Mouse (Mus musculus) ES-CJ7 (cell line): ENCODE results near the gene Ctf2.
A peak's percentile ranks its signal among the peaks of the same experiment; 100 is the strongest.

Experiments
- DNase-seq: peaks from one replicate; pipeline ENCODE4 v3.0.0; 2011; ENCODE audit warnings: low read depth, low spot score

Gene Ctf2

DNA sequence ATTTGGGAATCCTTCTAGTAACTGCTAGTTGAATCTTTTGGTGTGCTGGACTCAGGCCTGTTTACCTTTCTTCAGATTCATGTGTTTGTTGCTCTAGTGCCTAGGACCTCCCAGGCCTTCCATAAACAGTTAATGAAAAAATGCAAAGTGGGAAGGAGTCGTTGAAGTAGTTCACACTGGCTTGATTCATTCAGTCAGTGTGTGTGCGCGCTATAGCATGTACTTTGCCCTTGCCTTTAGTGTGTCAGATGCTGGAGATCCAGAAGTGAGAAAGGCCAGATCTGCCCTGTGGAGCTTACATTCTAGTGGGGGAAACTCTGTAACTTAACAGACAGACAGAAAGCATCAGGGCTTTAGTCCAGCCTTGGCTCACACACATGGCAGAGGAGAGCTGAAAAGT, 28.5 kb upstream of the Ctf2 start:
- DNase-seq, result no peak

DNA sequence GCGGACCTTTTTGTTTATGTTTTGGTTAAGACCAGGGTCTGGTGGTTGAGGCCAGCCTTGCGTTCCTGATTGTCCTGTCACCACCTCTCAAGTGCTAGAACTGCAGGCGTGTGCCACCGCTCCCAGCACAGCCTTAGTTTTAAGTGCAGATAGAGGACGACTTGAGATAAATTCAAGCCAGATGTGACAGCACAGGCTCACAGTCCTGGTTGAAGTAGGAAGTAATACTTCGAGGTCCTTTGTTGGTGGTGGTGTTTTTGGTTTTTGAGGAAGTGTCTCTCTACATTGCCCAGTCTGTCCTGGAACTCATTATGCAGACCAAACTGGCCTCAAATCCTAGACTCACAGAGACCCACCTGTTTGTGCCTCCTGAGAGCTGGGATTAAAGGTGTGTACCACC, 27.8 kb upstream of the Ctf2 start:
- no peak for DNase-seq

DNA sequence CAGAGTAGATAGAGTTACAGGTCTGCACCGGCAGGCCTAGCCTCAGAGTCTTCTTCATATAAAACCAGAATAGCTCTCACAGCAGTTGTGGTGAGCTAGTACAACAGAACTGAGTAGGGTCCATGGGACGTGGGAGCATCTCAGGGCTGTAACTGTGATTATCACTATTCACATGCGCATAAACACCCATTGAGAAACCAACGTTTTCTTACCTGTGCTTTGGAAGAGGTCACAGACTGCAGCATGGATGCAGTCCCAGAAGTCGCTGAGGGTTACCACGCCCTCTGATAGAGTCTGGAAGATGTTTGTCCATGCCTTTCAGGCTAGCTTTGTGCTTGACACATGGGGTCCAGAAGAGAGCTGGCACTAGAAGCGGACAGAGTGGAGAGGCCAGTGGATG, 21.8 kb upstream of the Ctf2 start:
- peak; percentile 53 for DNase-seq

- DNase-seq, result peak; percentile 51
These were observed 21.2 kb upstream of the Ctf2 start for GRCm38 (mm10) chr7:127753158-127753557.

DNA sequence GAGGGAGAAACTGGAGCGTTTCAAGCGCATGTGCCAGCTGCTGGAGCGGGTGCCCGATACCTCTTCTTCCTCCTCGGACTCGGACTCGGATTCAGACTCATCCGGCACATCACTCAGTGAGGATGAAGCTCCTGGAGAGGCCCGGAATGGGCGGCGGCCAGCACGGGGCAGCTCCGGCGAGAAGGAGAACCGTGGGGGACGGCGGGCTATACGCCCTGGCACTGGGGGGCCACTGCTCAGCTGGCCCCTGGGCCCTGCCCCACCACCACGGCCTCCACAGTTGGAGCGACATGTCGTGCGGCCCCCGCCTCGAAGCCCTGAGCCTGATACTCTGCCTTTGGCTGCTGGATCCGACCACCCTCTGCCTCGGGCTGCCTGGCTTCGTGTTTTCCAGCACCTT, 20.1 kb upstream of the Ctf2 start:
- DNase-seq, result no peak

GRCm38 (mm10) chr7:127751619-127752018, 19.7 kb upstream of the Ctf2 start:
- no peak for DNase-seq

GRCm38 (mm10) chr7:127750131-127751127, 18.5 kb upstream of the Ctf2 start:
- peak; percentile 95 for DNase-seq

DNA sequence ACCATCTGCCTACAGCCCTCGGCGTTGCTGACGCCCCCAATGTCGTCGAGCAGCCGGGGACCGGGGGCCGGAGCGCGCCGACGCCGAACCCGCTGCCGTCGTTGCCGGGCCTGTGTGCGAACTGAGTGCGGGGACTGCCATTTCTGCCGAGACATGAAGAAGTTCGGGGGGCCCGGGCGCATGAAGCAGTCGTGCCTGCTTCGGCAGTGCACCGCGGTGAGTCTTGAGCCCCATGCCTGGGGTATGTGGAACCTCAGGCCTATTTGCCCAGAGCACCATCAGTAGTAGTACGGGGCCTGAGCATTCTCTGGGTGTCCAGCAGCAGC, 16.2 kb upstream of the Ctf2 start:
- DNase-seq, result no peak

GRCm38 (mm10) chr7:127747559-127748234, 15.7 kb upstream of the Ctf2 start:
- DNase-seq, result peak; percentile 43

GRCm38 (mm10) chr7:127746494-127747491, 14.8 kb upstream of the Ctf2 start:
- peak; percentile 83 for DNase-seq

GRCm38 (mm10) chr7:127745652-127746493, 13.9 kb upstream of the Ctf2 start:
- peak; percentile 98 for DNase-seq

DNA sequence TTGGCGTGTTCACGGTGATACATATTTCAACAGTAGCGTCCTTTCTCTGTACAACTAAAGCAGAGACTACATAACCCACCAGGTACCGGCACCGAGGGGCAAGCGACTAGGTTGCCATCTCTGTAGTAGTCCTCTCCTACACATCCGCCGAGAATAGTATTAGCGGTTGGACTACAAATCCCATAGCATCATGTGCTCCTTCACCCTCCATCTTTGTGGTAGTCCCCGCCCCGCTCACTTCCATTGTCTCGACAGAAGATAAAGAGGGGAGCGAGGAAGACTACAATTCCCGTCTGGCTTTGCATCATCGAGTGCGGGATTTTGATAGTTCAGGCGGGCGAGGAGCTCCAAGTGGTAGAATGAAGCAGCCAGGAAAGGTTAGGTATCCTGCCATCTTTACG, 13.3 kb upstream of the Ctf2 start:
- DNase-seq, result peak; percentile 98

- peak; percentile 87 for DNase-seq
These were observed 12.5 kb upstream of the Ctf2 start, which contains the start of gene Fbxl19 for GRCm38 (mm10) chr7:127744366-127745045. Gene Fbxl19, plus strand, starts transcription at chr7:127744543.

- DNase-seq, result no peak
These were observed 1.8 kb downstream of the Ctf2 start for GRCm38 (mm10) chr7:127730170-127730569.

DNA sequence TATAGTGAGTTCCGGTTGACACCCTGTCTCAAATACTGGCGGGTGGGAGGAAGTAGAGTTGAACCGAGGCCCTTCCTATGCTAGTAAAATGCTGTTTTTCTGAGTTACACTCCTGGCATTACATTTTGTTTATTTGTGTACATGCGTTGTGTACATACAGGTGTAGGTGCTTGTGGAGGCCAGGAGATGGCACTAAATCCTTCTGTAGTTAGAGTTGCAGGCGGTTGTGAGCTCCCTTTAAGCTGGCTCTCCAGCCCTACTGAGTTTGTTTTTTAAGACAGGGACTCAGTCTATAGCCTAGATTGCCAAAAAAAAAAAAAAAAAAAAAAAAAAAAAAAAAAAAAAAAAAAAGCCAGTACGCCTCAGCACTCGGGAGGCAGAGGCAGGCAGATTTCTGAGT, 4.1 kb downstream of the Ctf2 start:
- peak; percentile 85 for DNase-seq

DNA sequence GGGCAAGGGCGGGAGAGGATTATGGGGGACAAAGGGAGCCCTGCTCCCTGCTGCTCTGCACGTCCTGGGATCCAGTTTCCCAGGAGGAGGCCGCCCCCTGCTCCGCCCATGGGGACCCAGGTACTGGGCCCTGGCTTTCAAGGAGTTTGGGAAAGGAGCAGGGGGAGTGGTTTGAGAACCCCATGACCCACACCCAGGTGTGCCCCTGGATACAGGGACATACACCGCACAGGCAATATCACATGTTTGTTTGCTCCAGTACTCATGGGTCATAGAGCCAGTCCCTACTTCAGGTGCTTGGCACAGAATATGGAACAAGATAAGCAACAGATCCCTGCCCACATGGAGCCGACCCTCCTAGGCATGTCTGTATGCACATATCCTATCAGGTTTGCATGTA, 6.0 kb downstream of the Ctf2 start:
- no peak for DNase-seq

- DNase-seq, result no peak
These were observed 6.5 kb downstream of the Ctf2 start for GRCm38 (mm10) chr7:127725490-127725889.

DNA sequence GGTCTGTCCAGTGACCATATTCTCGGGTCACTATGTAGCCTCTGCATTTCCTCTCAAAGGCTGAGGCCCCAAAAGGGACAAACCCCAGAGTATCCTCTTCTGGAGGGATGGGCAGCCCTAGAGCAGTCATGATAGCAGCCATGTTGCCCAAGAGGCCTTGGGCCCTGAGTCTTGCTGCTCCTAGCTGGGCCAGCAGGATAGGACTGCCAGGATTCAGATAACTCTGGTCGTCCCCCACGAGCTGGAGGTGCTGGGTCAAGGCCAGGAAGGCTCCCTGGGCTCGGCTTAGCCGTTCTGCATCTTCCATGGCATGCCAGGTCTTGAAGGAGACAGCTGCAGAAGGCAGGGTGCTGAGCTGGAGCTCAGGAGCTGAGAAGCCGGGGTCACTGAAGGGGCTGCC, 12.7 kb downstream of the Ctf2 start:
- DNase-seq, result no peak

- no peak for DNase-seq
These were observed 13.6 kb downstream of the Ctf2 start for GRCm38 (mm10) chr7:127718339-127718738.

DNA sequence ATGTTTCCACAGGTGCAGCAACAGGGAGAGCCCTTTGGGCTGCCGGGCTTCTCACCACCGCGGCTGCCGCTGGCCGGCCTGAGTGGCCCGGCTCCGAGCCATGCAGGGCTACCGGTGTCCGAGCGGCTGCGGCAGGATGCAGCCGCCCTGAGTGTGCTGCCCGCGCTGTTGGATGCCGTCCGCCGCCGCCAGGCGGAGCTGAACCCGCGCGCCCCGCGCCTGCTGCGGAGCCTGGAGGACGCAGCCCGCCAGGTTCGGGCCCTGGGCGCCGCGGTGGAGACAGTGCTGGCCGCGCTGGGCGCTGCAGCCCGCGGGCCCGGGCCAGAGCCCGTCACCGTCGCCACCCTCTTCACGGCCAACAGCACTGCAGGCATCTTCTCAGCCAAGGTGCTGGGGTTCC, 15.0 kb downstream of the Ctf2 start:
- peak; percentile 26 for DNase-seq
